Mouse (Mus musculus) kidney, embryonic 14.5 days (tissue): ENCODE results near the gene Pank3. TPM values are rescaled to one million over a fixed set of nuclear protein-coding genes. Genes with fewer than 3 reads are reported as not detected.
A peak's percentile ranks its signal among the peaks of the same experiment; 100 is the strongest.
"Not testable (repeated sequence)": the region's sequence is repeated elsewhere in the genome, so short reads cannot be mapped to it uniquely, and the experiment has no call there.

Source experiments
- ATAC-seq: fragments of 200-750 bp; cut with Nextera tagmentation; 2 replicates; pipeline ENCODE4 v1.8.0; 2017; ENCODE audit warnings: moderate number of reproducible peaks, mild to moderate bottlenecking, moderate TSS enrichment, moderate library complexity; ENCODE audit not compliant: low FRiP score, low TSS enrichment
- H3K27ac ChIP-seq: fragments of 300-500 bp; sonication (generic); 2 replicates; pipeline ENCODE4 v1.5.1; 2014; ENCODE audit warnings: low read depth, mild to moderate bottlenecking, low read length, moderate library complexity, mixed read lengths
- H3K27me3 ChIP-seq: fragments of 300-500 bp; sonication (generic); 2 replicates; pipeline ENCODE4 v1.6.1; 2014; ENCODE audit warnings: mild to moderate bottlenecking, low read length; ENCODE audit not compliant: control insufficient read depth, insufficient read depth
- H3K36me3 ChIP-seq: fragments of 300-500 bp; sonication (generic); 2 replicates; pipeline ENCODE4 v1.6.1; 2014; ENCODE audit warnings: low read length, mixed read lengths; ENCODE audit not compliant: control insufficient read depth, insufficient read depth
- H3K4me1 ChIP-seq: fragments of 300-500 bp; sonication (generic); 2 replicates; pipeline ENCODE4 v1.6.1; 2014; ENCODE audit warnings: low read length, mixed read lengths; ENCODE audit not compliant: control insufficient read depth, insufficient read depth
- H3K4me2 ChIP-seq: fragments of 300-500 bp; sonication (generic); replicated peaks from 2 replicates; pipeline ENCODE4 v1.6.1; 2014; ENCODE audit warnings: low read depth, mild to moderate bottlenecking, low read length
- H3K4me3 ChIP-seq: fragments of 300-500 bp; sonication (generic); 2 replicates; pipeline ENCODE4 v1.5.1; 2014; ENCODE audit warnings: mild to moderate bottlenecking, low read length
- H3K9ac ChIP-seq: fragments of 300-500 bp; sonication (generic); 2 replicates; pipeline ENCODE4 v1.6.1; 2014; ENCODE audit warnings: low read depth, mild to moderate bottlenecking, low read length, moderate library complexity
- H3K9me3 ChIP-seq: fragments of 300-500 bp; sonication (generic); 2 replicates; pipeline ENCODE4 v1.6.1; 2016; ENCODE audit warnings: low read length; ENCODE audit not compliant: control insufficient read depth
- WGBS: fragments of 180-500 bp; shearing (Covaris S2); extraction: QIAGEN DNeasy Blood & Tissue Kit; methylation state at CpG from one replicate; pipeline ENCODE4 v1.1.7; 2014; 5-methylcytosine and 5-hydroxymethylcytosine counted together
- polyA plus RNA-seq: library from polyadenylated mRNA; unstranded; fragments of >200 nt; fragmentation: Nextera tagmentation; extraction: Ambion mirVana; gene quantifications from 2 replicates; pipeline ENCODE4 v1.2.1, GENCODE M21; 2014

Pank3 gene
- polyA plus RNA-seq, 1 experiment from 2014 or later: 22.8 TPM

DNA sequence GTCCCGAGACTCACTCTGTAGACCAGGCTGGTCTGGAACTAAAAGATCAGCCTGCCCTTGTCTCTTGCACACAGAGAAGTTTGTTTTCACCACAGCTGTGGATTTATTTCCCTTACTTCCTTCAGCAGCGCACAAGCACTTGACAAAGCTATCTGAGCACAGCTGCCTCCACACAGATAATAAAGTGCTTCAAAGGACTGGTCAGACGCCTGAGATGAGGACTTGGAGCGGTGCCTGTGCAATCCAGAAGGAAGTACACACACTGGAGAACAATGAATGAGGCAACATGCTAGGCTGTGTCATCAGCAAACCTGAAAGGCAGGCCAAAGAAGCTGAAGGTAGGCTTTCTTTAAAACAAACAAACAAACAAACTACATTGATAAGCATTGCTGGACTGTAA, 62.9 kb downstream of the Pank3 start:
- Histone ChIP-seq H3K4me3 (no peak overlapping the region), H3K9ac (no peak overlapping the region)
- ATAC-seq: no peak

DNA sequence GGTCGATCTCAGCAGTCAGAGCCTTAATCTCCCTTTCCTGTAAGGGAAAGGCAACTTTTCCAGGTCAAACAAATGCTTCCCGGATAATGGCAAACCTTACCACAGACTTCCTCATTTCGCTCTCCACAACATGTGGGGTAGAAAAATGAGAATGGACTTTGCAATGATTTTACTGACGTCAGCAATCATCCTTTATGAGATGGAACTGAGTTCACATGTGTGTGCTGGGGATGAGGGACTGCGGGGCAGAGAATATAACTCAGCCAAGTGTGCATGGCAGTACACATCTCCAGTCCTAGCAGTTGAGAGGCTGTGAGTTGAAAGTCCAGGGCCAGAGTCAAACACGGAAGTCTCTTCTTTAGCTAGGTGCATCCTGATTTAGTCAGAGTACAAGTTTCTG, 64.0 kb downstream of the Pank3 start:
- Histone ChIP-seq H3K27ac (no peak overlapping the region), H3K27me3 (no peaks in the 10 kb centered on the region), H3K4me2 (peak overlapping the region; percentile 50), H3K4me3 (peak overlapping the region; percentile 95), H3K9me3 (no peaks in the 10 kb centered on the region), H3K36me3 (peaks cover 38% of the 10 kb centered on the region), H3K4me1 (peaks cover 4% of the 10 kb centered on the region; the same call in 1 of the 2 replicates), H3K9ac (peak overlapping the region; percentile 80; the same call in 1 of the 2 replicates)
- WGBS: 83% methylated on average over 6 of the region's 6 CpGs
- ATAC-seq: no peak

More for the DNA sequence above, 62.9 kb downstream of the Pank3 start:
- Histone ChIP-seq H3K4me2 (no peak overlapping the region), H3K27ac (no peak overlapping the region), H3K4me1 (peaks cover 4% of the 10 kb centered on the region; the same call in 1 of the 2 replicates), H3K36me3 (peaks cover 49% of the 10 kb centered on the region), H3K27me3 (no peaks in the 10 kb centered on the region), H3K9me3 (no peaks in the 10 kb centered on the region)
- WGBS: 77% methylated on average over 4 of the region's 4 CpGs

DNA sequence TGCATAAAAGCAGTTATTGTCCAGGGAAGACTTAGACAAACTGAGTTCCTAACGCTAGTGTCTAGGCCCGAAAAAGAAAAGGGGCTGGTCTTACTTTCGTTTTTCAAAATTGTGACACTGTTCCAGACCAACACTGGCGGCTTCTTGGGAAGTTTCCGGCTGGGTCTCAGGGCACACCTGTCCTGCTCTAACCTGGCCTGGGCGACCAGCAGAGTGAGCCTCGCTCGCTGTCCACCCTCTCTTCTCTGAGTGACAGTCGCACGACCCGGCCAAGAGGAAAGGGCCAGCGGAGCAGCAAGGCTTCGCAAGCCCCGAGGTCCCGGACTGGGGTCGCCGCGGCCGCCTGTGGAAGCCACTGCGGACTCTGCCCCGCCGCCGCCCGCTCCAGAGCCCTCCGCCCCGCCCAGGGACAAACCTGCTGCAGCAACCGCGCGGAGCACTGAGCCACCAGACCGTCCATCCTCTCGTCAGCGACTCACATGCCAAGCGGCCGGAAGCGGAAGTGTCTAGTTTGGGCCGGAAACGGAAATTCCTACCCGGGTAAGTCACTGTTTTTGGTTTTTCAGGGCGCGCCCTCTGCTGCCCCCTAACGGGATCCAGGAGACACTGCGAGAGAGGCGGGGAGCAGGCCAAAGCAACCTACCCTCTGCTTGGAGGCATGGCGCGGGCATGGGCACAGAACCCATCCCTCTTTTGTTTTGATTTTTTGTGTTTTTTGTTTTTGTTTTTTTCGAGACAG, 64.9 kb downstream of the Pank3 start, which contains the start of gene Rars:
Gene Rars, minus strand, starts transcription at position 485 of the 739 bp plus-strand sequence.
- no peaks in the 10 kb centered on the region for H3K9me3 ChIP-seq
- H3K4me2 ChIP-seq: peak within 1 kb of the TSS; percentile 50
- peak within 1 kb of the TSS; percentile 80 for H3K9ac ChIP-seq
- WGBS: 1% methylated on average over 46 of the region's 46 CpGs
- peak; percentile 87 for ATAC-seq
- peaks cover 28% of the 10 kb centered on the region for H3K36me3 ChIP-seq
- H3K27me3 ChIP-seq: no peaks in the 10 kb centered on the region
- peaks cover 4% of the 10 kb centered on the region; the same call in 1 of the 2 replicates for H3K4me1 ChIP-seq
- peak within 1 kb of the TSS; percentile 95 for H3K4me3 ChIP-seq
- H3K27ac ChIP-seq: no peak within 1 kb of the TSS

DNA sequence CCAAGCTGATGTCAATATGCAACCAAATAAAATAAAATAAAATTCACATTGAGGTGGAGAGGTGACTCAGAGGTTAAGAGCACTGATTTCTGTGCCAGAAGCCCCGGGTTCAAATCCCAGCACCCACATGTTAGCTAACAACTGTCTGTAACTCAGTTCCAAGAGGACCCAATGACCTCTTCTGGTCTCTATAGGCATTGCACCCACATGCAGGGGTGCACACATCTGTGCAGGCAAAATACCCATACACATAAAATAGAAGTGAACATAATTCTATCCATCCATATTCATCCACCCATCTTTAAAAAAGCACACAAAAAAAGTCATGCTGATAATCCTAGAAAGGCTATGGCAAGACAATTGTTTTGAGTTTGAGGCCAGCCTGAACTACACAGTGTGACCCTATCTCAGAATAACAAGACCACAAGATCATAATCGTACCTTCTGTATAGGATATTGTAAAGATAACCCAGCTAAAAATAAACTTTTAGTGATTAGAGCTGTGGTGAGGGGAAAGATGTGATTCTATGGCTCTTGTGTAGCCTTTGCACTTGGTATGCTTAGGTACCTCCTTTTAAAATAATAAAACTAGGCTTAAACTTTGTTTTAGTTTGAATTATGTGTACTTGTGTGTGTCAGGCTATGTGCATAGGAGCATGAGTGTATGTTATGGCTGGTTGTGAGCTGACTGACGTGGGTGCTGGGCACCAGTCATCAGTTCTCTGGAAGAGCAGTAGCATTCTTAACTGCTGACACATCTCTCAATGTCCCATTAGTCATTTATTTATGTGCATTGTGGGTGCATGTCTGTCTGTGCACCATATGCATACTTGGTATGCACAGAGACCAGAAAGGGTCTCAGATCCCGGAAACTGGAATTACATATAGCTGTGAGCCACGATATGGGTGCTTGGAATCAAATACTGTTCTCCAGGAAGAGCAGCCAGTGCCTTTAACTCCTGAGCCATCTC, 68.2 kb downstream of the Pank3 start:
- no peaks in the 10 kb centered on the region for H3K27me3 ChIP-seq
- no peak overlapping the region for H3K27ac ChIP-seq
- H3K4me1 ChIP-seq: peaks cover 4% of the 10 kb centered on the region; the same call in 1 of the 2 replicates
- peaks cover 6% of the 10 kb centered on the region for H3K36me3 ChIP-seq
- 79% methylated on average over 5 of the region's 5 CpGs for WGBS
- no peak overlapping the region; the same call in 1 of the 2 replicates for H3K4me2 ChIP-seq
- no peaks in the 10 kb centered on the region for H3K9me3 ChIP-seq
- ATAC-seq: no peak
- H3K4me3 ChIP-seq: no peak overlapping the region
- H3K9ac ChIP-seq: no peak overlapping the region

DNA sequence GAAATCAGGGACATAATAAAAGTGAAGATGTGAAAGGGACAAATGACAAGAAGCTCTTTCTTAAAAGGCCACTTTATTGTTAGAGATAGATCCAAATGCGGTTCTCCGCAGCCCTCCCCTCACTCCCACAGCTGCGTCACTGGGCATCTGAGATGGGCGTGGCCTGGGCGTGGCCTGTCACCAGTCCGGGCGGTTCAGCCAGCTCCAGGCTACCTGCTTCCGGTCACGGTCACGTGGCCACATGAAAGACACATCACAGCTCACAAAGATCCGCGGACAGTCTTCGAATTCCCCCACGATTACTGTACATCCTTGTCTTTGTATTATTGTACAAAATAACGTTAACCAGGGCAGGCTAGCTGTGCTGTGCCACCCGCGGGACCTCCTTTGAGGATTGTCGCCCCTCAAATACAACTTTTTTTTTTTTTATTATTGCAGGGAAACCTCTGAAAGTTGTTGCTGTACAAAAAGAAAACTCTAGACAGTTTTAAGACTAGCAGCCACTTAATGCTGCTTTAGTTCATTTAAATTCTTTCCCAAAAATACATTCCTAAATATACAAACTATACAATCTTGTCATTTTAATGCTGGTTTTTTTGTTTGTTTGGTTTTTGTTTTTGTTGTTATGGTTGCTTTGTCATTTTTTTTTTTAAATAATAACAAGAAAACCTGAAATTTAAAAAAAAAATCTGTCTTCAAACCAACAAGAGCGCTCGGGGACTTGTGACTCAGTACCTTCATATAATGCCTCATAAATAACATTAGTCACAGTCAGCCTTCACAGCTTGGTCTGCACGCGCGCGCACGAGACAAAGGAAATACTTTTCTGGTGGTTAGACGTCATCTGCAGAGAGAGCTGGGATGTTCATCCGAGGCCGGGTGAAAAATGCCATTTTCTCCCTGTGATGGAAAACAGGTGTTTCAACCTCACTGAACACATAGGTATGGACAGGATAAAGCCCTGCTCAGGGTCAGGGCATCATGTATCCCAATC, 69.4 kb downstream of the Pank3 start:
- peaks cover under 1% of the 10 kb centered on the region; the same call in 1 of the 2 replicates for H3K4me1 ChIP-seq
- H3K9ac ChIP-seq: no peak overlapping the region
- no peaks in the 10 kb centered on the region for H3K9me3 ChIP-seq
- peak overlapping the region; percentile 28; the same call in 1 of the 2 replicates for H3K4me3 ChIP-seq
- H3K4me2 ChIP-seq: peak overlapping the region; percentile 63
- peaks cover 9% of the 10 kb centered on the region; the same call in 1 of the 2 replicates for H3K36me3 ChIP-seq
- 22% methylated on average over 28 of the region's 28 CpGs for WGBS
- no peaks in the 10 kb centered on the region for H3K27me3 ChIP-seq
- H3K27ac ChIP-seq: no peak overlapping the region
- ATAC-seq: peak; percentile 91

DNA sequence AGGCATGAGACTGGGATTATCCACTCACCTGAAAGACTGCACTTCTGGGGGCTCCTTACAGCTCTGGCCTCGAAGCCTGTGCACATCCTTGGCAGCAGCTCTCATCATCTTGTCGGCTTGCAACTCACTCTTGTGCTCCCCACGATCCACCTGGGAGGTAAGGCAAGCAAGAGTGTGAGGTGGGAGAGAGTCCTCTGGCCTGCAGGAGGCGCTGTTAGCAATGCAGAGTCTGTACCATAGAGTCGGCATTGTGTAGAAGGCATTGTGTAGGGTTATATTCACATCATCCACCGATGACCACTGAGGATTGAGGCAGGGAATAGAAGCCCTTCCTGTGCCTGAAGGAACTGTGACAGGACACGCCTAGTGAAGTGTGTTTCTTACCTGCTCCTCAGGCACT, 71.0 kb downstream of the Pank3 start:
- no peak for ATAC-seq
- no peak overlapping the region for H3K4me2 ChIP-seq
- no peak overlapping the region for H3K9ac ChIP-seq
- peaks cover 9% of the 10 kb centered on the region; the same call in 1 of the 2 replicates for H3K36me3 ChIP-seq
- no peaks in the 10 kb centered on the region for H3K4me1 ChIP-seq
- no peak overlapping the region for H3K27ac ChIP-seq
- H3K27me3 ChIP-seq: no peaks in the 10 kb centered on the region
- no peaks in the 10 kb centered on the region for H3K9me3 ChIP-seq
- 86% methylated on average over 7 of the region's 7 CpGs for WGBS
- no peak overlapping the region for H3K4me3 ChIP-seq

DNA sequence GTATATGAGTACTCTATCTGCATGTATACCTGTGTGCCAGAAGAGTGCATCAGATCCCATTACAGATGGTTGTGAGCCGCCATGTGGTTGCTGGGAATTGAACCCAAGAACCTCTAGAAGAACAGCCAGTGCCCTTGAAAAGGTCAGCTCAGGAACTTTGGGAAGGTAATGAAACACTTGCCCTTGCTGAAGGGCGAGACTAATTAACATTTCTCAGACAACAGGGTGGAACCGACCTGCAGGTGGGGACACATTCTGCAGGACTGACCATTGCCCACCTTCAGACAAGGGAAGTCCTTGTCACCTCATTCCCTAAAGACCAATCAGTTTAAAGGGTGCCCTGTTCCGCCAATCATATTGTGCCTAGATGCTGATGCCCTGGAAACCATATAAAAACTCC, 71.5 kb downstream of the Pank3 start:
- 91% methylated on average over 4 of the region's 4 CpGs for WGBS
- not testable (repeated sequence) for H3K36me3 ChIP-seq, H3K4me3 ChIP-seq, H3K27ac ChIP-seq, H3K4me1 ChIP-seq, H3K4me2 ChIP-seq, H3K9ac ChIP-seq, H3K27me3 ChIP-seq, H3K9me3 ChIP-seq, ATAC-seq
